Mouse (Mus musculus) liver, adult 2 months (tissue): Measurements from ENCODE around the gene Stx4a. TPM values are rescaled to one million over a fixed set of nuclear protein-coding genes. Genes with fewer than 3 reads are reported as not detected.

Experiments used
- DNase-seq: peaks from one replicate; pipeline ENCODE4 v3.0.0-alpha.2; 2011; ENCODE audit warnings: low read depth, low spot score; ENCODE audit errors: extremely low read depth
- H3K27ac ChIP-seq: fragments of 200-500 bp; replicated peaks from 2 replicates; pipeline ENCODE4 v1.5.1; 2012; ENCODE audit warnings: low read depth, mild to moderate bottlenecking, control low read depth, inconsistent platforms, low read length; ENCODE audit not compliant: insufficient read depth
- H3K27me3 ChIP-seq: fragments of 200-500 bp; 2 replicates; pipeline ENCODE4 v1.6.1; 2012; ENCODE audit warnings: mild to moderate bottlenecking, moderate library complexity, low read length, inconsistent platforms; ENCODE audit not compliant: control insufficient read depth, insufficient read depth
- H3K36me3 ChIP-seq: fragments of 200-500 bp; 2 replicates; pipeline ENCODE4 v1.6.1; 2012; ENCODE audit warnings: low read length, inconsistent platforms; ENCODE audit not compliant: control insufficient read depth, insufficient read depth
- H3K4me1 ChIP-seq: fragments of 200-500 bp; 2 replicates; pipeline ENCODE4 v1.6.1; 2011; ENCODE audit warnings: low read length; ENCODE audit not compliant: control insufficient read depth, insufficient read depth
- H3K4me3 ChIP-seq: fragments of 200-500 bp; 2 replicates; pipeline ENCODE4 v1.5.1; 2011; ENCODE audit warnings: low read depth, mild to moderate bottlenecking, control low read depth, low read length, moderate library complexity; ENCODE audit not compliant: insufficient read depth
- H3K79me2 ChIP-seq: fragments of 200-500 bp; 2 replicates; pipeline ENCODE4 v1.6.1; 2012; ENCODE audit warnings: inconsistent platforms, mild to moderate bottlenecking, low read length, moderate library complexity; ENCODE audit not compliant: control insufficient read depth, insufficient read depth
- H3K9ac ChIP-seq: fragments of 200-500 bp; 2 replicates; pipeline ENCODE4 v1.6.1; 2012; ENCODE audit warnings: low read depth, mild to moderate bottlenecking, control low read depth, inconsistent platforms, low read length
- CTCF ChIP-seq: fragments of 200-500 bp; IDR thresholded peaks from 2 replicates; pipeline ENCODE4 v1.5.1; 2011; ENCODE audit warnings: low read depth, low read length, control low read depth
- POLR2A ChIP-seq: fragments of 200-500 bp; IDR thresholded peaks from 2 replicates; pipeline ENCODE4 v1.6.1; 2011; ENCODE audit warnings: low read length, control low read depth; ENCODE audit not compliant: insufficient read depth; ENCODE audit errors: extremely low read depth
- WGBS: fragments of 180-500 bp; shearing (Covaris S2); methylation state at CpG from one replicate; pipeline ENCODE4 v1.1.7; 2018; 5-methylcytosine and 5-hydroxymethylcytosine counted together
- polyA plus RNA-seq: library from polyadenylated mRNA; depleted of rRNA; stranded (reverse); fragments of >200 nt; gene quantifications from 2 replicates; pipeline ENCODE4 v1.2.3, GENCODE M21; 2012
- total RNA-seq: library from RNA; depleted of rRNA; stranded (reverse); fragments of >200 nt; gene quantifications from 2 replicates; pipeline ENCODE4 v1.2.3, GENCODE M21; 2014

Gene Stx4a
- total and polyA plus RNA-seq, 2 experiments = 18.5 to 38.3 TPM

DNA sequence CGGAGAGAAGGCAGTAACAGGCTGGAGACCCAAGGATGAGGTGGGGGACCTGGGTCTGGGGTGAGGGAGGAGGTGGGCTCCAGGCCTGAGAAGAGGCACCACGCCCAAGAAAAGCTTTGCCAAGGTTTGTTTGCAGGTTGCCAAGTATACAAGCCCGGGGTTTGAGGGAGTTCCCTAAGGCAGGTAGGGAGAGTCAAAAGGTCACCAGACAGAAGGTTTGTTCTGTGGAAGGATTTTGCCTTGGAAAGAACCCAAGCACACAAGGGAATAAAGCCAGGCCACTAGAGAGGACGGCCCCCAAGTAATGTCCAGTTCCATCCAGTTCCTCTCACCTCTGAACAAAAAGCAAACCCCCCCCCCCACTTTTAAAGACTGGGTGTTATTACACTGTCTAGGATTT lies 12.9 kb upstream of the Stx4a start:
- peaks cover 44% of the 10 kb centered on the region for H3K4me1 ChIP-seq
- 41% methylated on average over 4 of the region's 4 CpGs for WGBS

DNA sequence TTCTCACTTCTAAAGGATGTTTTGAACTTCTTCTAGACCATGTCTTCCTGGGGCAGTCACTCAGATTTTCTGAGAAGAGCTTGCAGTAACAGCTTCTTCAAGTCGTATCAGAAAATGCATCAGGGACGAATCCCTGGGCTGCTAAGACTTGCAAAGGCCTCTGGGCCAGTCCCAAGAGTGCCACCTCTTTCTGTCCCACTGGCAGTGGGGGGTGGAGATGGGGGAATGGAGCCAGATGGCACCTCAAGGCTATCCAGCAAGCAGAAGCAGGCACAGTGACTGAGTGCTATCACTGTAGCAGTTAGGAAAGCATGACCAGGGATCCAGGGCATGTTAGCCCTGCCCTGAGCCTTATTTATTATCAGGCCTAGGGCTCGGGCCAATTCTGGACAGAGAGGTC lies 11.8 kb upstream of the Stx4a start:
- peak overlapping the region; percentile 47 for H3K27ac ChIP-seq

More for the DNA sequence above, 12.9 kb upstream of the Stx4a start:
- Histone ChIP-seq H3K27me3 (no peaks in the 10 kb centered on the region), H3K36me3 (no peaks in the 10 kb centered on the region), H3K79me2 (no peaks in the 10 kb centered on the region), H3K9ac (no peak overlapping the region), H3K27ac (peak overlapping the region; percentile 27), H3K4me3 (no peak overlapping the region)
- TF ChIP-seq CTCF (no peak), POLR2A (no peak)
- peak; percentile 67 for DNase-seq

DNA sequence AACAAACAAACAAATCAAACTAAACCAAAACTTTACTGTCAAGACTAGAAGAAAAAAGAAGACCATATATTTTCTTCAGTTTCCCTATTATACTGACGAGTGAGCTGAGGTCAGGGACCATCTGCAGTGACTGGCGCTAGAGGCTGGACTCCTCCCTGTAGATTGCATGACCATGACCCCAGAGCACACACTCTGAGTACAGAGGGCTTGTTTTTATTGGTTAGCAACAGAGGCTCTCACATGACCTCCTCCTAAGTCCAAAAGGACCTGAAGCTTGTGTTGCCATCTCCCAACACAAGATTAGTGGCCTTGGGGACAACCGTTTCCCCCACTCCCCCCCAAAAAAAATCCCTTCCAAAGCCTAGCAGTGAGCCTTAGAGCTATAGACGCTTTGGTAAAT lies 10.3 kb upstream of the Stx4a start:
- H3K4me1 ChIP-seq = peaks cover 40% of the 10 kb centered on the region
- no peaks in the 10 kb centered on the region for H3K27me3 ChIP-seq
- DNase-seq = peak; percentile 99
- WGBS = 8% methylated on average over 4 of the region's 4 CpGs
- peak overlapping the region; percentile 11; the same call in 1 of the 2 replicates for H3K4me3 ChIP-seq
- no peak for TF ChIP-seq POLR2A
- TF ChIP-seq CTCF = no peak
- H3K36me3 ChIP-seq = no peaks in the 10 kb centered on the region
- peak overlapping the region; percentile 63 for H3K9ac ChIP-seq
- no peaks in the 10 kb centered on the region for H3K79me2 ChIP-seq
- peak overlapping the region; percentile 98 for H3K27ac ChIP-seq

More for the DNA sequence above, 11.8 kb upstream of the Stx4a start:
- Histone ChIP-seq H3K4me3 (no peak overlapping the region), H3K79me2 (no peaks in the 10 kb centered on the region), H3K36me3 (no peaks in the 10 kb centered on the region), H3K27me3 (no peaks in the 10 kb centered on the region), H3K4me1 (peaks cover 48% of the 10 kb centered on the region), H3K9ac (no peak overlapping the region)
- 32% methylated on average over 3 of the region's 3 CpGs for WGBS
- DNase-seq = peak; percentile 85
- TF ChIP-seq POLR2A = no peak
- no peak for TF ChIP-seq CTCF

DNA sequence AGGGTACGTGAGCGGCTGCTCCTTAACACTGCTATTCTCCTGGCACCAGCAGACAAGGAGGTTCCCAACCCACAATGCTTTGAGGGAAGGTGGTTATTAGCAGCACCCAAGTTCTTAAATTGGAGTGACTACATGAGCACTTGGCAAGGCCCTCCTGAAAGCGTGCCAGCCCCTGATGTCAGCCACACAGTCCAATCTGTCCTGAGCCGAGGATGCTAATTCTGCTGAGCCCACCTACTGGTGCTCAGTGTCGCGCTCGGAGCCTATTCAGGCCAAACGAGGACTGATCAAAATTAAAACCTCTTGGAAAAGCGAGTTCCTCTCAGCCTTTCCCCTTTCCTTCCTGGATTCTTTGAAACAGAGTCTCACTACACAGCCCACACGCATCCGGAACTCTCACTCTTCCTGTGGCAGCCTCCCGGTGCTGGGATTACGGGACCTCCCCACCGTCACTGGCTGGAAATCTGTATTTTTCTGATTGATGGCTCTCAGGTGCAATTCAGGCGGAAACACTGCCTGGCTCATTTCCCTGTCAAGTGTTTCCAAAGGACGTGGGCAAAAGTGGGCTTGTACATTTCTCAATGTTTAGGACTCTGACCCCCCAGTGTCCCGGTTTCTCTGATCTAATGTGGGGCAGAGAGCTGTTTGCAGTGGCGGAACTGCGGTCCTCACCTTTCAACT lies 9.7 kb upstream of the Stx4a start:
- H3K9ac ChIP-seq = peak overlapping the region; percentile 63
- peak overlapping the region; percentile 98 for H3K27ac ChIP-seq
- peaks cover 35% of the 10 kb centered on the region for H3K4me1 ChIP-seq
- H3K36me3 ChIP-seq = no peaks in the 10 kb centered on the region
- 13% methylated on average over 19 of the region's 19 CpGs for WGBS
- DNase-seq = peak; percentile 95
- H3K27me3 ChIP-seq = no peaks in the 10 kb centered on the region
- TF ChIP-seq CTCF (no peak), POLR2A (no peak)
- peak overlapping the region; percentile 11 for H3K4me3 ChIP-seq
- no peaks in the 10 kb centered on the region for H3K79me2 ChIP-seq

DNA sequence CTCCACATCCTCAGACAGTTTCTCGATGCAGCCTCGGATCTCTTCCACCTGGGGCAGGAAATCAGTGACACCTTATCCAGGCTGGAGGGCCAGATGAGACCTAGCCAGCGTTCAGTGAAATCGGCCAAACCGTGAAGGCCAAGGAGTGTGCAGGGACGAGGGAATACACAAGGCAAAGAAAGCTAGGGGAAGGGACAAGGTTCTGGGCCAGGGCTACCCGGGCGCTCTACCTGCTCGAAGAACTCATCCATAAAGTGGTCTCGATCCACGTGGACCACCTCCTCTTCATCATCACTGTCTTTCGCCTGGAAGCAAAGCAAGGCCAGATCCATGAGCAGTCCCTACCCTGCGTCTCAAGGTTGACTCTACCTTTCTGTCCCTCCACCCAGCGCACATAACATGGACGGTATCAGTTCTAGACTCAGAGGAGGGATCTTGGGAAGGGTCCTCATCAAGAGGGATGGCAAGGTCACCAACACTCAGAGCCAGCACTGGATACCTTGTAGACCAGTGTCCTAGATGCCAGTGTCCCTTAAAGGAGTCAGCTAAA lies 8.9 kb upstream of the Stx4a start:
- TF ChIP-seq POLR2A = no peak

More for the DNA sequence above, 8.9 kb upstream of the Stx4a start:
- Histone ChIP-seq H3K36me3 (no peaks in the 10 kb centered on the region), H3K79me2 (no peaks in the 10 kb centered on the region), H3K27ac (peak overlapping the region; percentile 98), H3K9ac (peak overlapping the region; percentile 23; the same call in 1 of the 2 replicates), H3K4me1 (peaks cover 29% of the 10 kb centered on the region), H3K4me3 (no peak overlapping the region; the same call in 1 of the 2 replicates), H3K27me3 (no peaks in the 10 kb centered on the region)
- WGBS = 56% methylated on average over 15 of the region's 15 CpGs
- DNase-seq = no peak
